Mouse (Mus musculus) thymus, adult 2 months (tissue): Measurements from ENCODE around the gene Col4a4. TPM values are rescaled to one million over a fixed set of nuclear protein-coding genes. Genes with fewer than 3 reads are reported as not detected.

ENCODE experiments used
- DNase-seq: peaks from one replicate; pipeline ENCODE4 v3.0.0; 2021
- H3K27ac ChIP-seq: fragments of 200-500 bp; 2 replicates; pipeline ENCODE4 v1.5.1; 2012; ENCODE audit warnings: low read length, control low read depth; ENCODE audit not compliant: control insufficient read depth, insufficient read depth
- H3K27me3 ChIP-seq: fragments of 200-500 bp; 2 replicates; pipeline ENCODE4 v1.6.1; 2012; ENCODE audit warnings: mild to moderate bottlenecking, low read length, moderate library complexity, mixed read lengths; ENCODE audit not compliant: control insufficient read depth, insufficient read depth
- H3K36me3 ChIP-seq: fragments of 200-500 bp; 2 replicates; pipeline ENCODE4 v1.6.1; 2012; ENCODE audit warnings: mild to moderate bottlenecking, low read length, moderate library complexity; ENCODE audit not compliant: control insufficient read depth, insufficient read depth
- H3K4me1 ChIP-seq: fragments of 200-500 bp; replicated peaks from 2 replicates; pipeline ENCODE4 v1.6.1; 2012; ENCODE audit warnings: low read length; ENCODE audit not compliant: control insufficient read depth, insufficient read depth
- H3K4me3 ChIP-seq: fragments of 200-500 bp; 2 replicates; pipeline ENCODE4 v1.5.1; 2012; ENCODE audit warnings: mild to moderate bottlenecking, low read length, control low read depth, moderate library complexity; ENCODE audit not compliant: control insufficient read depth, insufficient read depth
- CTCF ChIP-seq: fragments of 200-500 bp; IDR thresholded peaks from 2 replicates; pipeline ENCODE4 v1.5.1; 2012; ENCODE audit warnings: mild to moderate bottlenecking, control low read depth, low read length, moderate library complexity, borderline replicate concordance; ENCODE audit not compliant: control insufficient read depth, poor library complexity, insufficient read depth; ENCODE audit errors: extremely low read depth
- POLR2A ChIP-seq: fragments of 200-500 bp; IDR thresholded peaks from 2 replicates; pipeline ENCODE4 v1.6.1; 2012; ENCODE audit warnings: mild to moderate bottlenecking, low read length, control low read depth, moderate library complexity; ENCODE audit not compliant: control insufficient read depth, poor library complexity, insufficient read depth; ENCODE audit errors: extremely low read depth
- WGBS: fragments of 180-500 bp; shearing (Covaris S2); methylation state at CpG from one replicate; pipeline ENCODE4 v1.1.7; 2018; 5-methylcytosine and 5-hydroxymethylcytosine counted together
- polyA plus RNA-seq: library from polyadenylated mRNA; depleted of rRNA; stranded (reverse); fragments of >200 nt; gene quantifications from 2 replicates; pipeline ENCODE4 v1.2.3, GENCODE M21; 2012

Col4a4 gene
- polyA plus RNA-seq, 1 experiment: 0.23 TPM

DNA sequence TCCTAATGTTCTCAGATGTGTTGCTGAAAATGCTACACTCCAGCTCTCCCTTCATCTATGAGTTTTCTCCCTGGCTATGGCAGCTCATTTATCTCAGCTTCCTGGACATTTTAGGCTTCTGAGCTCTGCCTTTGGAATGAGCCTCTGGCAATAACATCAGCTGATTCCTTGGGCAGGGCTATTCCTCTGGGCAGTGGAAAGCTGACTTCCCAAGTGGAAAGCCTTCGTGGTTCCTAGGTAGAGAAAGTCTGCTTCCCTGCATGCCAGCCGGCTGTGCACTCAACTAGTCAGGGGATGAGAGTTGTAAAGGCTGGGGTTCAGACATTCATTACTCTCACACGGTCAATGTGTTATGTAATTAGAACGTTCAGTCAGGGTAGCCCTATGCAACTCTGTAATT lies 8.3 kb downstream of the Col4a4 start:
- Histone ChIP-seq H3K4me3 (no peak overlapping the region), H3K27ac (no peak overlapping the region), H3K4me1 (no peaks in the 10 kb centered on the region), H3K27me3 (no peaks in the 10 kb centered on the region), H3K36me3 (no peaks in the 10 kb centered on the region)
- TF ChIP-seq CTCF: no peak
- no peak for TF ChIP-seq POLR2A
- no peak for DNase-seq
- 83% methylated on average over 4 of the region's 4 CpGs for WGBS

DNA sequence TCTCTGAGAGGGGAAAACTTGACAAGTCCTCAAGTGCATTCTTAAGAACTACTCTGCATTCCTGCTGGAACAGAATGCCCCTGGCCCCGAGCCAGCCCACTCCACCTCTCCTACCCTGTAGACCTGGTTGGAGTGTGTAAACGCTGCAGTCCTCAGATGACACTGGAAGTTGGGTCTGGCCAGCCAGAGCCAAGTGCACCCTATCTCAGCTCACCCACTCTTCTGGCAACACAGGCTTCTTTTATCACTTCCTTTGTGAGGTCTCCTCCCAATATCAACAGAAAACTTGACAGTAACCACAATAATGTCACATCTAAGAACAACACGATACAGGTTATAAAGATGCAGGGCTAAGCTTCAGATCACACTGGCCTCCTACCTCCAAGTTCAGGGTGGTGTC lies 8.7 kb downstream of the Col4a4 start:
- no peak overlapping the region for H3K27ac ChIP-seq
- no peak for DNase-seq
- WGBS: 84% methylated on average over 3 of the region's 3 CpGs

DNA sequence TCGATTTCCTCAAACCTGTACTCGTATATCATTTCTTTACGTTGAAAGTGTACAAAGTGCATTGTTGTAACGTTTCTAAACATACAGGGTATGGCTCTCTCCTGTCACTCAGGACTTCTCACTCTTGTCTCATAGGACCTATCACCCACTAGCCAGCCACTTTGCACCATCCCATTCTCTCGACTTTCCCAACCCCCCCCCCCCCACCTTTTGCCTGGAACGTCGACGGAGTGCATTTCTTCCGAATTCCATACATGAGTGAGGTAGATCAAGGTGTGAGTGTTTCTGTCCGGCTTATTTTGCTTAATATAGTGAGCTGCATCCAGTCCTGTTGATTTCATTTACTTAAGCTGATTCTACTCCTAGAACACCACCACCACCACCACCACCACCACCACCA lies 9.3 kb downstream of the Col4a4 start:
- Histone ChIP-seq H3K36me3 (no peaks in the 10 kb centered on the region), H3K27me3 (no peaks in the 10 kb centered on the region), H3K27ac (no peak overlapping the region), H3K4me1 (no peaks in the 10 kb centered on the region), H3K4me3 (no peak overlapping the region)
- 94% methylated on average over 10 of the region's 10 CpGs for WGBS
- DNase-seq: no peak
- TF ChIP-seq CTCF (no peak), POLR2A (no peak)

More for the DNA sequence above, 8.7 kb downstream of the Col4a4 start:
- H3K4me1 ChIP-seq: no peaks in the 10 kb centered on the region
- H3K36me3 ChIP-seq: no peaks in the 10 kb centered on the region
- H3K4me3 ChIP-seq: no peak overlapping the region
- no peaks in the 10 kb centered on the region for H3K27me3 ChIP-seq
- TF ChIP-seq CTCF (no peak), POLR2A (no peak)

DNA sequence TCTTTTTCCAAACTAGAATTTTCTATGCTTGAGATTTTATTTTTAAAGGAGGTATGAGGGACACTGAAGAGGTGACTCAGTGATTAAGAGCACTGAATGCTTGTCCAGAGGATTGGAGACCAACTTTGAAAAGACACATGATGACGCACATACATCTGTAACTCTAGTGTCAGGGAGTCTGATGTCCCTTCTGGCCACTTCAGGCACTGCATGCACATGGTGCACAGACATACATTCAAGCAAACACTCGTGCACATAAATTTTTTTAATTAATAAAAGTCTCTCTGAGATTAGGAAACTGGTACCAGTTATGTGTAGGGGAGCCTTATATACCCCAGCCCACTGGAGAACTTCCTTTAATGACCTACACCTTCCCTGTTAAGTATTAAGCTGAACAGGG lies 10.5 kb downstream of the Col4a4 start:
- DNase-seq: no peak
- no peaks in the 10 kb centered on the region for H3K27me3 ChIP-seq
- H3K4me3 ChIP-seq: no peak overlapping the region
- WGBS: 77% methylated on average over 2 of the region's 2 CpGs
- no peak for TF ChIP-seq POLR2A
- no peak for TF ChIP-seq CTCF
- no peak overlapping the region for H3K27ac ChIP-seq
- H3K4me1 ChIP-seq: no peaks in the 10 kb centered on the region
- no peaks in the 10 kb centered on the region for H3K36me3 ChIP-seq

DNA sequence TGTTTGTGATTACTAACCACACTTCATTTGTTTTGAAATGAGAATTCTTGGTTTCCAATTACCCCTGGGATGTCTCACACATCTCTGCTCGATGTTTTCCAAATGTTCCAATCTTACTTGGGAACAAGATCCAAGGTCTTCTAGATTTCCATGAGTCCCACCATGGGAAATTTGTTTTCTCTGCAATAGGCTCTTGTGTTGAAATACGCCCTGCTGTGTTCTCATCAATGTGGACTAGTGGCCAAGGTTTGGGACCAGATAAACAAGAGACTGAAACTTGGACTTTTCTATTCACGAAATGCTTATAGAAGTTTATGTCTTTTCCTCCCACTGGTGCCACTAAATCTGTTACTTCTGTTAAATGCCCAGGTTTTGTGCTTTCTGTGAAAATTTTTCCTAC lies 11.0 kb downstream of the Col4a4 start:
- no peaks in the 10 kb centered on the region for H3K4me1 ChIP-seq
- H3K4me3 ChIP-seq: no peak overlapping the region
- no peaks in the 10 kb centered on the region for H3K36me3 ChIP-seq
- WGBS: 89% methylated on average over 3 of the region's 3 CpGs
- H3K27me3 ChIP-seq: no peaks in the 10 kb centered on the region
- DNase-seq: no peak
- no peak overlapping the region for H3K27ac ChIP-seq
- TF ChIP-seq POLR2A: no peak
- no peak for TF ChIP-seq CTCF

DNA sequence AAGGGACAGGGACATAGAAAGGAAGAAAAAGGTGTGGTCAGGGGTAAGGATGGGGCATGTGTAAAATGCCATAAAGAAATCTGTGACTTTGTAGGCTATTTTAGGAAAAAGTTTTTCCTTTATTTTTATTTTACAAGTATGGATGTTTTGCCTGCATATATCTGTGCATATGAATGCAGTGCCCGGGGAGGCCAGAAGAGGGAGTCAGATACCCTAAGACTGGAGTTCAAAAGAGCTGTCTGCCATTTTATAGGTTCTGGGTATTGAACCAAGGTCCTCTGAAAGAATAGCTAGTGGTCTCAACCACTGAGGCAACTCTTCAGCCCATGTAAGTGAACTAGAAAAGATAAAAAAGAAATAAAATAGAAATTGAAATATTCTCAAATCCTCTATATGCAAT lies 14.9 kb downstream of the Col4a4 start:
- DNase-seq: no peak
- H3K4me3 ChIP-seq: no peak overlapping the region
- no peaks in the 10 kb centered on the region for H3K36me3 ChIP-seq
- H3K27ac ChIP-seq: no peak overlapping the region
- 74% methylated on average over 1 of the region's 1 CpGs for WGBS
- TF ChIP-seq POLR2A: no peak
- no peak for TF ChIP-seq CTCF
- no peaks in the 10 kb centered on the region for H3K4me1 ChIP-seq
- no peaks in the 10 kb centered on the region for H3K27me3 ChIP-seq

DNA sequence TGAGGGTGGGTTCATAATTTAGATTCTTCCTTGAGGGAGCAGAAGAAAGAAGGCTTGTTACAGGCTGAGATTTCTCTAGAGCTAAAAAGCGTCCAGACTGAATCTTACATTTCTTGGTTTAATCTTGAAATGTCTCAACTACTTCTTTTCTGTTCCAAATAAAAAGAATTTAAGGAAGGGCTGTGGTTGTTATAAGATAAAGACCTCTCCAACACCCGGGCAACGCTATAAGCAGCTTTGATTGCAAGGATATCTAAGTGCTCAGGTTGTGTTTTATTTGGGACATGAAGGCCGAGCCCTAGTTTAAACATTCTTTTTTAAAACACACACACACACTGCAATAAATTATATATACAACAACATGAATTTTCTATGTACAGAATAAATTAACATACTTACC lies 17.2 kb downstream of the Col4a4 start:
- no peak overlapping the region for H3K4me3 ChIP-seq
- WGBS: 94% methylated on average over 4 of the region's 4 CpGs
- no peak overlapping the region for H3K27ac ChIP-seq
- DNase-seq: no peak
- H3K36me3 ChIP-seq: no peaks in the 10 kb centered on the region
- no peak for TF ChIP-seq CTCF
- no peak for TF ChIP-seq POLR2A
- no peaks in the 10 kb centered on the region for H3K4me1 ChIP-seq
- H3K27me3 ChIP-seq: no peaks in the 10 kb centered on the region
